Mouse (Mus musculus) monocyte, adult 5-6 weeks (primary cell): ENCODE measurements around the gene Apba2. TPM values are rescaled to one million over a fixed set of nuclear protein-coding genes. Genes with fewer than 3 reads are reported as not detected.

ENCODE experiments used
- ATAC-seq: fragments of 153-309, 156-312 bp; replicated peaks from 2 replicates; pipeline ENCODE4 v1.8.0; 2017; ENCODE audit warnings: mild to moderate bottlenecking; ENCODE audit not compliant: low TSS enrichment, insufficient number of reproducible peaks, severe bottlenecking, poor library complexity, low FRiP score
- total RNA-seq: library from RNA; stranded (forward); fragments of 200-1000, 200-491, 200-594 nt; gene quantifications from 3 replicates; pipeline ENCODE4 v1.2.3, GENCODE M21; 2017

Gene Apba2
- total RNA-seq, 1 experiment from 2014 or later: not detected

DNA sequence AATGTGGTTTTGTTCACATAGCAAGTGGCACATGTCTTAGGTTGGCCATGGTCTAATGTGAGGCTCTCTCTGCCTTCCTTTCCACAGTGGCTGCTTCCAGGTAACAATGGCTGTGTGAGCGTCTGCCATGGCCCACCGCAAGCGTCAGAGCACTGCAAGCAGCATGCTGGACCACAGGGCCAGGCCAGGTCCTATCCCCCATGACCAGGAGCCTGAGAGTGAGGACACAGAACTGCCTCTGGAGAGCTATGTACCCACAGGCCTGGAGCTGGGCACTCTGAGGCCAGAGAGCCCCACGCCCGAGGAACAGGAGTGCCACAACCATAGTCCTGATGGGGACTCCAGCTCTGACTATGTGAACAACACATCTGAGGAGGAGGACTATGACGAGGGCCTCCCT, 193.4 kb downstream of the Apba2 start:
- no peak for ATAC-seq

DNA sequence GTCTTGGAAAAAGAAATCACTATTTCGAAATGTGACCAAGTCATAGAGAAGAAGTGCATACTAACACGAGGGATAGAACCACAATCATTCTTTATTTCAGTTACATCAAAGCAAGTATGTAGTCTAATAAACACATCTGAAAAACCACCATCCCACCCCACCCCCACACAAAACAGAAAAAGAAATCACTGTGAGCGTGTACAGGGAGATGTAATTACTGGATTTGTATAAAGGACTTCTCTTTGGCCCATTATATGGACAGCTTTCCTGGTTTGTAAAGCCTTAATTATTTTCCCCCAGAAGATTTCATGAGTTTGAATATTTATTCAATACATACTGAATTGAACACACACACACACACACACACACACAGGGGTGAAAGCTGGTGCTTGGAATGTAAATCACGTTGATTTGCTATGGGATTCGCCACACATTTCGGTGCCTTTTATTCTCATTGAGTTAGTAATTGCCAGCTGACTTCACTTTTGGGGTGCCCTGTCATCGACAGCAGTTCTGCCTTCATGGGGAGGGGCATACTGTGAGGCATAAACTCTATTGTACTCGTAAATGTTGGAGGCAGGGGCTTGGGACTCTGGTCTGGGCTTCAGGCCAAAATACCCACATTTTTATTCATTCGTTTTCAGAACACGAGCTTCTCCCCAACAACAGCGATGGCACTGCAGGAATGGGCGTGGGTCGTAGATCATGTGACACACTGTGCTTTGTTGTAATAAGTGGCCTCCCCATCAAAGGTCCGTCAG, 195.2 kb downstream of the Apba2 start:
- ATAC-seq: no peak

DNA sequence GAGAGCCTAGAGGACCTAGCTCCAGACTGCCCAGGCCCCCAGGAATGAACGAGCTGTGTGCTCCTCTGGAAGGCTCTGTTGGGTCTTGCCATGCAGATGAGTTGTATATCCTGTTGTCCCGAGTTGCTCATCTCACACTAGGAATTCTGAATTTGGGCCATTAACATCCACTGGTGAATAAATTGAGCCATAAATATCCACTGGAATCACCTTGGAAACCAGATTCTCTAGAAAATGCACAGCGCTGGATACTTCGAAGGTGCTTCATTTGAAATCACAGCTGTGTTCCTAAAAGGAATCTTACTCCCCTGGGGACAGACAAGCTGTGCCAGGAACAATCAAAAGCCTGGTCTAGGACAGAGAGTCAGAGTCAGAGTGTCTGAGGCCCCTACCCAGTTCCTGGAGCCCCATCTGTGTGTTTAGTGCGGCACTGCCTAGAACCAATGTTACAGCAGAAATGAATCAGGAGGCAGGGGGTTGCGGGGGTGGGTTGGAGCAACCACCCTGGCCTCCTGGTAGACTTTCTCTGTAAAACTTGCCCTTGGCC, 196.4 kb downstream of the Apba2 start:
- ATAC-seq: no peak

DNA sequence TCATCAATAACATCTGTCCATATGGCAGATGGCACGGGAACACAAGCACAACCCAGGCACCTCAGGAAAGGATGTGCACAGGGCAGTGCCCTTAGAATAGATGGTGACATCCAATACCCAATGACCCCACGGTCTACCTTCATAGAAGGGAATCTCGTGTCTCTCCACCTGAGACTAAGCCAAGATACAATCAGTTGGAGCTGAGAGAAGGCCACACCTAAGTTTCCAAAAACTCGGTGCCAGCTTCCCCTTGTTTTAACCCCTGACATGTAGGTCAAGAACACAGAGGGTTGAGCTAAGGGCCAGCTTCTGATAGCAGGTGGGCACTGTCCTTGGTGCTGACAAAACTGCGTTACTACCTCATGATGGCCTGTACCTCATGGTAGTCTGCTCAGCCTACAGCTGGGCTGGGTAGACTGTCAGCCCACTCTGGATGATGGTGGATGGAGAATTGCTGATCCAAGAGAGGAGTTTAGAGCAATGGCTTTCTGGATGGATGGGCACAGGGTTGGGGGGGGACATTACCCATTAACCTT, 202.6 kb downstream of the Apba2 start:
- no peak for ATAC-seq

DNA sequence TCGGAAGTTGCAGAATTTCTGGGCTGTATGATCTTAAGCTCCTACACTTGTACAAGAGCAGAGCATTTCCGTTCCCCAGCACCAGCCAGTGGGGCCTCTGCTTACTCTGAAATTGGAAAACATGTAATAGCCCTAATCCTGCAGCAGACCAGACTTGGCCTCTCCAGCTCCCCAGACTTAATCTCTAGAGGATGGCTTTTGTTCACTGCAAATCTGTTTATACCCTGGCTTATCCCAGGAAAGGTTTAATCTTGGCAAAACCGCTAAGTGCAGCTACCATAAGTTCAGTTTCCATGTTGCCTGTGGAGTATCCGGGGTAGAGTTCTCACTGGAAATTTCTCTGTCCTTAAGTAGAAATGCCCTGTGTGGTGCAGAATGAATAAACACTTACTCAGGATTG, 206.7 kb downstream of the Apba2 start:
- no peak for ATAC-seq

DNA sequence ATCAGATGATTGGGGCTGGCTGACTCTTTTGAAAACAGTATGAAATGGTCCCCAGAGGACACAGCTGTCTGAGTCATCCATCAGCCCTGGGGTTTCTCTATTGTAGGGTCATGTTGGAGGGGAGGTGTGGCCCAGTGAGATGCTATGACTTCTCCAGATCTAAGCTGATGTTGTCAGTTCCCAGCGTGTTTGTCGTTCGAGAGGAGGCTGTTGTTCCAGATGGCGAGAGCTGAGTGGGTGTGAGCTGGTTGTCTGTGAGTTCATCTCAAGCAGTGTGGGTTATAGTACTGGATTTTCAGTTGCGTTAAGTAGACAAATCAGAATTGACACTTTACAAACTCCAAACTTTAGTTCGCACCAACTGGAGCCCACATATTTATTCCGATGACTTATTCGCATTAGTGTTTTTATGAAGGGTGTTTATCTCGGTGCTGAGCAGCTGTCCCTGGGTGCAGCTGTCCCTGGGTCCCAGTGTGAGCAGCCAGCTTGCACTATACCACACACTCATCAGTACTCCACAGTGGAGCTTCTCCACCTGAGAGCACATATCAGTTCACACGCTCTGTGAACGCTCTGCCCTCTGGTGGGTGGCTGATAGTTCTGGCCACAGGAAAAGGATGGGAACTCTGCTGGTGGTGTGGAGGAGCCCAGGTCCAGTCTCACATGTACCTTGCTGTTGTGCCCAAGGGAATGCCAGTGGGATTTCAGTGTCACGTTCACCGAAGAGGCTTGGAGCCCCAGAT, 208.2 kb downstream of the Apba2 start:
- no peak for ATAC-seq

DNA sequence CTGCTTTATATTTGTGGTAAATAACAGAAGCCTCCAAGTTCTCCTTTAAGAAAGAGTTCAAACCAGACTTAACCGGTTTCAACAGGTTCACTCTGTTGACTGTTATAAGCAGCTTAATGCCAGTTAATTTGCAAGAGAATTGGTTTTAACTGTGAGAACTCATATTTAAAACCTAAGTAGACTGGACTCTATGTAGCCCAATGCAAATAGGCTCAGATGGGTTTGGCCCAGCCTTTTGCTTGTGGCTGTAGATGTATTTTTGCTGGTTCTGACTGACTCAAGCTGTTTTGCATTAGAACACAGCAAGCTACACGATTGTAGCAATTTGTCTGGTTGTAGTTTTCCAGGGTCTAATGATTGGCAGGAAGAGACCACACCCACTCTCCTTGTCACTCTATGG, 214.8 kb downstream of the Apba2 start:
- no peak for ATAC-seq

DNA sequence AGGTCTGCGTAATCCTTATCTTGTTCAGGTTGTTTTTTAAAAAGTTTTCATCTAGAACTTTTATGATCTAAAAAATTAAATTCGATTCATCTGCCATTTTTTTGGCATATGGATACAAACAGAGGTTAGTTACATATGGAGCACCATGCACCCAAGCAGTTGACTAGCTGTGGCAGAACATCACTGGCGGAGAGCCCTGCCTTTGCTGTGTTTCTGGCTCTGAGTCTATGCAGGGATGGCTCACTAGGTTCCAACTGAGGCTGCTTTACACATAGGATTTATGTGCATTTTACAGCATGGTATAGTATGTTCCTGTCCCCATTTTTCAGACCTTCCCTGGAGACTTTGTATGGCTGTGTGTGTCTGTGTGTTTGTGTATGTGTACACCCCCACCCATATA, 221.8 kb downstream of the Apba2 start:
- ATAC-seq: no peak

DNA sequence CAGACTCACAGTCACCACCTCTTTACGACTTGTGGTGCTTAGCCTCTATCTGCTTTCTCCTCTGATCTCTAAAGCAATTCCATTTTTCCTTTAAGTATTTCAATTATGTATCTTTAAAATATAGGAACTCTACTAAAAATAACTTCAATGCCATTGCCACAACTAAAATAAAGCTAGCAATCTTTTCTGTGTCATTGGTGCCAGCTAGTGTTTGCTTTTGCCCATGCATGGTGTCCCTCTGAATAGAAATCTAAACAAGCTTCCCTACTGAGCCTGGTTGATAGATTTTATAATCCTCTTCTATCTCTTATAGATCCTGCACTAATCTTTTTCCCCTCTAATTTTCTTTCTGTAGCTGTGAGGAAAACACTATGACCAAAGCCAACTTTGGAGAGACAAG, 222.9 kb downstream of the Apba2 start:
- ATAC-seq: no peak

DNA sequence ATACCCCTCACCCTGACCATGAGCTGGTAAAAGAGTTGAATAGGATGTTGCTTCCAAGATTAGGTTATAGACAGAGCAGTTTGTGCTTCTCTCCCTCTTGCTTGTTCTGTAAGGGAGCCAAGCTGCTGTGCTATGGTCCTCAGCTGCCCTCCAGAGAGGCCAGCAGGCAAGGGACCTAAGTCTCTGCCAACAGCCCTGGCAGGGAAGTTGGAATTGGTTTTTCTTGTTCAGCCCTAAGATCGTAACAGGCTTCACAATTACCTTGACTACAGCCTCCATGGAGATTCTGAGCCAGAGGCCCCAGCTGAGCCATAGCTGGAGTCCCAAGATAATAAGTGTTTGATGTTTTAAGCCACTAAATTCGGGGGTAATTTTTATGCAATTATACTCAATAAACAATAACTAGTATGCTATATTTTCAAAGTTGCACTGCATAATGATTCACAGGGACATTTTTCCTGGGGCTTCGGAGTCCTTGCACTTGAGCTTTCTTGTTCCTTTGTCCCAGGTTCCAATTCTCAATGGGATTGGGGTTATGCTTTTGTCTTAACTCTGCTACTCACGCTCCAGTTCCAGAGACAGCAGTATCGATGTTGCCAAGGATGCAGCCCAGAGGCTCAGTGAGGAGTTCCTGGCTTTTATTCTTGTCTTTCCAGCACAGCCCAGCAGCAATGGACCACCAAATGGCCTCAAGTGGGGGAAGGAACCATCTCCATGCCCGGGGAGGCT, 224.6 kb downstream of the Apba2 start:
- no peak for ATAC-seq

DNA sequence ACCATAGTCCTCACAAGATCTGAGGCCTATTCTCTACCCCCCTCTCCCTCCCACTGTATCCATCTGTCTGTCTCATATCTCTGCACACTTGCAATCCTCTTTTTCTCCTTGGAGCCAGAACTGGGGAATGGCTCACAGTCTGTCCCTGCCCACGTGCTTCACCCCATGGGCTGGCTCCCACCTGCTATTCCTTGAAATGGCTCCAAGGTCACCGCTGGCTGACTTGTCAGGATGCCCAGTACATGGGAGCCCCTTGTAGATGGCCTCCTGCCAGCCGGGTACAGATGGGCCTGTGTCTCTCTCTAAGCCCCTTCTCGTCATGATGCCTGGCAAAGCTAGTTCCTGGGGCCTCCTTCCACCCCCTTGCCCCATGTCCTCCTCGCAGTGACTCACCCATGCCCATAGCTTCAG, 226.7 kb downstream of the Apba2 start:
- no peak for ATAC-seq

DNA sequence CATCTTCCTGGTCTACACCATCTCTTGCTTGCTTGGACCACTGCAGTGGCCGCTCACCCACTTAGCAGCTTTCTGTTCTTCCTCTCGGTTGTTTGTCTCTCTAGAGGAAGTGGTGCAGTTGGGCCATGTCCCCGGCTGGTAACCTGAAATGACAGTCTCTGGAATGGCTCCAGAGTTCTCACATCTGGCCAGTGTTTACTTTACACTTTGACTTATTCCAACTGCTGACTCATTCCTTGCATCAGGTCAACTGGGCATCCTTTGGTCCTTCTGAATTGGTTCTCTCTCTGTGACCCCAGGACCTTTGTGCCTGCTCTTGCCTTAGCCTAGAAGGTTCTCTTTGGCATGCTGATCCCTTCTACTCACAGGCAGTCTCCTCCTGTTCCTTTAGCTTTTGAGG, 227.3 kb downstream of the Apba2 start:
- ATAC-seq: no peak

DNA sequence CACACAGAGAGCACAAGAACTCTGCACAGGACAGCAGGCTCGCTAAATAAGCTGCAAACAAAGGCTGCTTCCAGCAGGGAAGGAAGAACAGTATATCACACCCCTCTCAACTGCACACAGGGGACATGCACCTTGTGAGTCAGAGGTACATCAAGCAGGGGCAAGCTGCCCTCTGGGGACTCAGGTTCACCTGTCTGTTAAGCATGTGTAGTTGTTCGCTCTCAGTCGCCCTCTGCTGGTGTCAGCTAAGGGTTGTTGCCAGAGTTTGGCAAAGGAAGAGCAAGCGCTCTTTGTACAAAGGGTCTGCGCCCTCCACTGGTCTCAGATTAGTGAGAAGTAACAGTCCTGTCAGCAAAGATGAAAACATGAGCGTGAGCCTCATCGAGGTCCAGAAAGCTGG, 228.3 kb downstream of the Apba2 start:
- no peak for ATAC-seq

DNA sequence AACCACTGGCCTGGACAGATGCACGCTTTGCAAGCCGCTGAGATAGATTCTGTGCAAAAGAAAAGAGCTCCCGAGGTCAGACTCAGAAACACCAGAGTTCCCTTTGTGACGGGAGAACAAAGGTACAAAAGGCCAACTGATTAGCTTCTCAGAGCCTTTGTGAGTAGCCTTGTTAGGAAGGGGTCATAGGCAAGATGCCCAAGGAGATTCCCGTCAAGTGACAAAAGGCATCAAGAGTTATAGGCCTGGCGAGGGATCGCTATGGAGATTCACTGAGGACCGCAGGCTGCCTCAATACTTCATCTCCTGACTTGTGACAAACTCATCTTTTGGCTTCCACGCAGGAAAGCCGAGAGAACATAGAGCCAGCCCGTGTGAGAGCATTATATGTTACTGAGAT, 237.6 kb downstream of the Apba2 start:
- no peak for ATAC-seq

DNA sequence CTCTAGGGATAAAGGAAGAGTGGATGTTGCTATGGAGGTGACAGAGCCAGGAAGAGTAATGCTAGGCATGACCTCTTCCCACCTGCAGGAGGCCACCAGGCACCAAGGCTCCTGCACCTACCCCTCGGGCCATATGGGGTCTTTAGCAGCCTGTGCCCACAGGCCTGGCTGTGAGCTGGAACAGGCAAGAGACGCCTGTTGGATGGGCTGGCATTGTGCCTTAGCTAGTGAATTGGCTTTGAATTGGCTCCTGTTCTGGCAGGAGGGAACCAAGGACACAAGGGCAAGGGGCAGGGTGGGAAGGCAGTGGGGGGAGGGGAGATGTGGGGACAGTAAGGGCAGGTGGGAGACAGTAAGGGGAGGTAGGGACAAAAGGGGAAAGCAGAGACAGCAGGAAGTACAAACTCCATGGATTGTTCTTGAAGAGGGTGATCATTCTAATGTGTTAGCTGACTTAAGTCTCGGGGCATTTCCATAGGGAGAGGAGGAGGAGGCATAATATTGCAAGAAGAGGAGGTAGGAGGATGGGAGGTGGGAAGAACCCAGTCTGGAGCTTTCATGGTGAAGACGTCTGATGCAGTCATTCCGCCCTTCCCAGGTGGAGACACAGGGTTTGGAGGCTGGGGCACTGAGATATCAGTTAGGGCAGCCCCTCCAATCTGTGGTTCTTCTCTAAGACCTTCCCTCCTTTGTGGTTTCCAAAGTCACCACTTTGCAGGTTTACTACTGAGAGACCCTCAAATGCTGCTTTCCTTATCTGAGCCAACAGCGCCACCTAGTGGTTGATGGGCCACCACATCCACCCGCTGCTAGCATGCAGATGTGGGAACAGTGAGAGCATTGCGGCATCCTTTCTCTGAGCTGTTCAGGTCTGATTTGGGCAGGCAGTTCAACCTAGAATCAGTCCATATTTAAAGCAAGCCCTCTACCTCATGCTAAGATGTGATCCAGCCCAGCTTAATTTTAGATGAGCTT, 240.1 kb downstream of the Apba2 start:
- 0 out of 2 replicates have a peak, but pooled peaks have one; percentile 23 for ATAC-seq

DNA sequence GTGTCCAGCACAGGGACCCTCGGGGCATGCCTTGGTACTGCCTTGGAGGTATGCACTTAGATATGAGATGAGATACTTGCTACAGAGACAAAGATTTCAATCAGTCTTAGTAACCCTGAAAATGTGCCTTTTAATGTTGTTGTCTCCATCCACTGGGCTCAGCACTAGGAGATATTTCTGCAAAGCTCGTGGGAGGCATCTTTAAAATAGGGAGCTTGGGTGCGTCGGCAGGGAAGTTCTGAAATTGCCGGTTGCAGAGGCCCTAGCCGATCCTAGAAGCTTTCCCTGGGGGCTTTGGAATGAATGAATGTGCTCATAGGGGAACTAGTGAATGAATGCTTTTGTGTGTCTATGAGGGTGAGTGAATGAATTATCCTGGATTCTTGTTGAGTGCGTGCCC, 242.1 kb downstream of the Apba2 start:
- ATAC-seq: no peak

DNA sequence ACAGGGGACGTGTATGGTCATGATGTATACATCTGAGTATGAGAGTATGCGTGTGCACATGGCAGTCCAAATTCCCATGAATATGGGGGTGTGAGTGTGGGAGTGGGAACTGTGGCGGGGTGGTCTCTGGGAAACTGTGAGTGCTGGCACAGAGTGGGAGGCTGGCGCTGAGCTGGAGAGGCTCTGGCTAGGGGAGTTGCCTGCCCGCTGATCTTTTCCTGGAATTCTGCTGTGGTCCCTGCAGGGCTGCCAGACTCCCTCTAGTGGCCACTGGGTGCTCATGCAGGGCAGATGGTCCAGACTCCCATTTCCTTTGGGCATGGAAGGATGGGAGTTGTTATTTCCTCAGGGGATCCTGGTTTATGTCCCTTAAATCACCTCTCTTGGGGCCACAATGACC, 250.0 kb downstream of the Apba2 start:
- no peak for ATAC-seq

DNA sequence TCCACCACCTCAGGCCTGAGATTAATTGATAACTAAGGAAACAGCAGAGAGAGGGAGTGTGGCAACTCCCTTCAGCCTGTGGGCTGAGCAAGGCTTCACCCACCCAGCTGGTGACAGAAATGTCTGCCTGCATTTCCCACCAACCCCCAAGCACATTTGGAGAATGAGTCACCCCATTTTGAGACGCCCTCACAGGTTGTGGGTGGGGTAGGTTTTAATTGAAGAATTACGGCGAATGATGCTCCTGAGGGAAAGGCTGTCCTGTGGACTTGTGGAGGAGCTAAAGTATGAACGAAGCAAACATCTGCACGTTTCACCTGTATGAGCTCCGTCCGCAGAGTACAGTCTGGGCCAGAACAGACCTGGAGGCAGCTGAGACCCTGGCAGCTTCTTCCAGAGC, 250.6 kb downstream of the Apba2 start:
- ATAC-seq: no peak
